Mouse (Mus musculus): Measurements from ENCODE around the gene Lhfpl3. TPM values are rescaled to one million over a fixed set of nuclear protein-coding genes. Genes with fewer than 3 reads are reported as not detected.

Gene Lhfpl3
- polyA plus RNA-seq, 1 experiment = 0.03 TPM

GRCm38 (mm10) chr5:22898593-22898992, 152.7 kb downstream of the Lhfpl3 start:
- H3K4me1 ChIP-seq (replicated peaks; ENCODE audit: control insufficient read depth, insufficient read depth, low read length) = no peaks in the 10 kb centered on the region
- no peak for DNase-seq
- WGBS = 62% methylated on average over 2 of the region's 2 CpGs
- TF ChIP-seq POLR2A (IDR thresholded peaks at IDR 0.05; ENCODE audit: control insufficient read depth, extremely low read depth, insufficient read depth, low read length, poor library complexity) (no peak), CTCF (IDR thresholded peaks at IDR 0.05; ENCODE audit: borderline replicate concordance, control insufficient read depth, extremely low read depth, insufficient read depth, low read length, poor library complexity) (no peak)
- no peak overlapping the region for H3K27ac ChIP-seq (ENCODE audit: control insufficient read depth, insufficient read depth, low read length)
- no peaks in the 10 kb centered on the region for H3K36me3 ChIP-seq (ENCODE audit: control insufficient read depth, insufficient read depth, low read length)
- no peaks in the 10 kb centered on the region for H3K27me3 ChIP-seq (ENCODE audit: control insufficient read depth, insufficient read depth, low read length)
- no peak overlapping the region for H3K4me3 ChIP-seq (ENCODE audit: control insufficient read depth, insufficient read depth, low read length)

- Histone ChIP-seq H3K36me3 (ENCODE audit: control insufficient read depth, insufficient read depth, low read length) (no peaks in the 10 kb centered on the region), H3K27ac (ENCODE audit: control insufficient read depth, insufficient read depth, low read length) (no peak overlapping the region), H3K4me1 (replicated peaks; ENCODE audit: control insufficient read depth, insufficient read depth, low read length) (no peaks in the 10 kb centered on the region), H3K4me3 (ENCODE audit: control insufficient read depth, insufficient read depth, low read length) (no peak overlapping the region), H3K27me3 (ENCODE audit: control insufficient read depth, insufficient read depth, low read length) (no peaks in the 10 kb centered on the region)
- DNase-seq = no peak
- TF ChIP-seq POLR2A (IDR thresholded peaks at IDR 0.05; ENCODE audit: control insufficient read depth, extremely low read depth, insufficient read depth, low read length, poor library complexity) (no peak), CTCF (IDR thresholded peaks at IDR 0.05; ENCODE audit: borderline replicate concordance, control insufficient read depth, extremely low read depth, insufficient read depth, low read length, poor library complexity) (no peak)
These were observed 154.1 kb downstream of the Lhfpl3 start for GRCm38 (mm10) chr5:22899913-22900312.

GRCm38 (mm10) chr5:22917197-22917596, 171.3 kb downstream of the Lhfpl3 start:
- H3K4me3 ChIP-seq (ENCODE audit: control insufficient read depth, insufficient read depth, low read length) = no peak overlapping the region
- H3K36me3 ChIP-seq (ENCODE audit: control insufficient read depth, insufficient read depth, low read length) = no peaks in the 10 kb centered on the region
- WGBS = 36% methylated on average over 1 of the region's 1 CpGs
- no peaks in the 10 kb centered on the region for H3K4me1 ChIP-seq (replicated peaks; ENCODE audit: control insufficient read depth, insufficient read depth, low read length)
- TF ChIP-seq POLR2A (IDR thresholded peaks at IDR 0.05; ENCODE audit: control insufficient read depth, extremely low read depth, insufficient read depth, low read length, poor library complexity) (no peak), CTCF (IDR thresholded peaks at IDR 0.05; ENCODE audit: borderline replicate concordance, control insufficient read depth, extremely low read depth, insufficient read depth, low read length, poor library complexity) (no peak)
- DNase-seq = no peak
- no peak overlapping the region for H3K27ac ChIP-seq (ENCODE audit: control insufficient read depth, insufficient read depth, low read length)
- H3K27me3 ChIP-seq (ENCODE audit: control insufficient read depth, insufficient read depth, low read length) = no peaks in the 10 kb centered on the region

GRCm38 (mm10) chr5:22926171-22926570, 180.3 kb downstream of the Lhfpl3 start:
- Histone ChIP-seq H3K27ac (ENCODE audit: control insufficient read depth, insufficient read depth, low read length) (no peak overlapping the region), H3K36me3 (ENCODE audit: control insufficient read depth, insufficient read depth, low read length) (no peaks in the 10 kb centered on the region), H3K4me3 (ENCODE audit: control insufficient read depth, insufficient read depth, low read length) (no peak overlapping the region), H3K4me1 (replicated peaks; ENCODE audit: control insufficient read depth, insufficient read depth, low read length) (no peaks in the 10 kb centered on the region), H3K27me3 (ENCODE audit: control insufficient read depth, insufficient read depth, low read length) (no peaks in the 10 kb centered on the region)
- DNase-seq = no peak
- TF ChIP-seq CTCF (IDR thresholded peaks at IDR 0.05; ENCODE audit: borderline replicate concordance, control insufficient read depth, extremely low read depth, insufficient read depth, low read length, poor library complexity) = no peak
- TF ChIP-seq POLR2A (IDR thresholded peaks at IDR 0.05; ENCODE audit: control insufficient read depth, extremely low read depth, insufficient read depth, low read length, poor library complexity) = no peak

- H3K4me1 ChIP-seq (replicated peaks; ENCODE audit: control insufficient read depth, insufficient read depth, low read length) = no peaks in the 10 kb centered on the region
- 81% methylated on average over 2 of the region's 2 CpGs for WGBS
- no peak overlapping the region for H3K27ac ChIP-seq (ENCODE audit: control insufficient read depth, insufficient read depth, low read length)
- no peak for DNase-seq
- no peak overlapping the region for H3K4me3 ChIP-seq (ENCODE audit: control insufficient read depth, insufficient read depth, low read length)
- no peaks in the 10 kb centered on the region for H3K36me3 ChIP-seq (ENCODE audit: control insufficient read depth, insufficient read depth, low read length)
- no peak for TF ChIP-seq POLR2A (IDR thresholded peaks at IDR 0.05; ENCODE audit: control insufficient read depth, extremely low read depth, insufficient read depth, low read length, poor library complexity)
- TF ChIP-seq CTCF (IDR thresholded peaks at IDR 0.05; ENCODE audit: borderline replicate concordance, control insufficient read depth, extremely low read depth, insufficient read depth, low read length, poor library complexity) = no peak
- no peaks in the 10 kb centered on the region for H3K27me3 ChIP-seq (ENCODE audit: control insufficient read depth, insufficient read depth, low read length)
These were observed 182.9 kb downstream of the Lhfpl3 start for GRCm38 (mm10) chr5:22928746-22929145.

- no peaks in the 10 kb centered on the region for H3K36me3 ChIP-seq (ENCODE audit: control insufficient read depth, insufficient read depth, low read length)
- H3K27me3 ChIP-seq (ENCODE audit: control insufficient read depth, insufficient read depth, low read length) = no peaks in the 10 kb centered on the region
- DNase-seq = no peak
- no peaks in the 10 kb centered on the region for H3K4me1 ChIP-seq (replicated peaks; ENCODE audit: control insufficient read depth, insufficient read depth, low read length)
- no peak for TF ChIP-seq CTCF (IDR thresholded peaks at IDR 0.05; ENCODE audit: borderline replicate concordance, control insufficient read depth, extremely low read depth, insufficient read depth, low read length, poor library complexity)
- no peak for TF ChIP-seq POLR2A (IDR thresholded peaks at IDR 0.05; ENCODE audit: control insufficient read depth, extremely low read depth, insufficient read depth, low read length, poor library complexity)
- 65% methylated on average over 5 of the region's 5 CpGs for WGBS
- H3K4me3 ChIP-seq (ENCODE audit: control insufficient read depth, insufficient read depth, low read length) = no peak overlapping the region
- H3K27ac ChIP-seq (ENCODE audit: control insufficient read depth, insufficient read depth, low read length) = no peak overlapping the region
These were observed 197.4 kb downstream of the Lhfpl3 start for GRCm38 (mm10) chr5:22943306-22943705.

GRCm38 (mm10) chr5:22963300-22963699, 217.4 kb downstream of the Lhfpl3 start:
- H3K4me3 ChIP-seq (ENCODE audit: control insufficient read depth, insufficient read depth, low read length) = no peak overlapping the region
- no peaks in the 10 kb centered on the region for H3K4me1 ChIP-seq (replicated peaks; ENCODE audit: control insufficient read depth, insufficient read depth, low read length)
- 71% methylated on average over 6 of the region's 6 CpGs for whole genome bisulfite sequencing
- no peaks in the 10 kb centered on the region for H3K27me3 ChIP-seq (ENCODE audit: control insufficient read depth, insufficient read depth, low read length)
- no peak for TF ChIP-seq POLR2A (IDR thresholded peaks at IDR 0.05; ENCODE audit: control insufficient read depth, extremely low read depth, insufficient read depth, low read length, poor library complexity)
- TF ChIP-seq CTCF (IDR thresholded peaks at IDR 0.05; ENCODE audit: borderline replicate concordance, control insufficient read depth, extremely low read depth, insufficient read depth, low read length, poor library complexity) = no peak
- DNase-seq = no peak
- H3K36me3 ChIP-seq (ENCODE audit: control insufficient read depth, insufficient read depth, low read length) = no peaks in the 10 kb centered on the region
- H3K27ac ChIP-seq (ENCODE audit: control insufficient read depth, insufficient read depth, low read length) = no peak overlapping the region

Data from thymus, adult 2 months (tissue).